Mouse (Mus musculus): Measurements from ENCODE around the gene Tgm2.

DNA sequence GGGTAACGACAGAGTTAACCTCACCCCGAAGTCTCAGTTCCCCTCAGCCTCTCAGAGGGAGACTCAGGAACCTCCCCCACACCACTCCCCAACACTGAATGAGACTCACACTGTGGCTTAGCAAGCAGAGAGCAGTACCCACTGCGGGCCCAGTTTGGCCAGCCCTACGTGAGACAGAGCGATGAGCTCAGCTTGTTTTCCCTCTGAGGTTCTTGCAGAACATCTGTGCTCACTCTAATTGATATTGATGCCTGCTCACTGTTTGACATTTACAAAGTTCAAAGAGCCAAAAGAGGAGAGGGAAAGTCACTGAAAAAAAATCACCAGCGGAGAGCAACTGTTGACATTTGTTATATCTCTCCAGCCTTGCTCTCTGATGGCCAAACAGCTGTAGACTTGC, 15.5 kb upstream of the Tgm2 start:
- TF ChIP-seq CTCF (IDR thresholded peaks at IDR 0.05; ENCODE audit: insufficient read depth, low read depth, low read length) (no peak), POLR2A (IDR thresholded peaks at IDR 0.05; ENCODE audit: insufficient read depth, low read depth, low read length) (no peak)

All from olfactory bulb, adult 2 months (tissue).